Mouse (Mus musculus) spleen, adult 2 months (tissue): ENCODE data around the gene Gm7168. TPM values are rescaled to one million over a fixed set of nuclear protein-coding genes. Genes with fewer than 3 reads are reported as not detected.
"Not testable (repeated sequence)": the region's sequence is repeated elsewhere in the genome, so short reads cannot be mapped to it uniquely, and the experiment has no call there.

Experiments used
- DNase-seq, 2 experiments: peaks; one replicate each; pipeline versions ENCODE4 v3.0.0 to v3.0.0-alpha.2; 2012 to 2021; ENCODE audit warnings: low spot score in 2 of 2, low read depth in 1 of 2
- H3K27ac ChIP-seq: fragments of 200-500 bp; 2 replicates; pipeline ENCODE4 v1.5.1; 2012; ENCODE audit warnings: low read length, inconsistent platforms; ENCODE audit not compliant: insufficient read depth
- H3K27me3 ChIP-seq: fragments of 200-500 bp; 2 replicates; pipeline ENCODE4 v1.6.1; 2012; ENCODE audit warnings: mild to moderate bottlenecking, moderate library complexity, low read length, inconsistent platforms; ENCODE audit not compliant: control insufficient read depth, insufficient read depth
- H3K36me3 ChIP-seq: fragments of 200-500 bp; 2 replicates; pipeline ENCODE4 v1.6.1; 2012; ENCODE audit warnings: mild to moderate bottlenecking, low read length, inconsistent platforms; ENCODE audit not compliant: control insufficient read depth, insufficient read depth
- H3K4me1 ChIP-seq: fragments of 200-500 bp; 2 replicates; pipeline ENCODE4 v1.6.1; 2011; ENCODE audit warnings: inconsistent platforms; ENCODE audit not compliant: control insufficient read depth, insufficient read depth, insufficient read length
- H3K4me3 ChIP-seq: fragments of 200-500 bp; 2 replicates; pipeline ENCODE4 v1.5.1; 2011; ENCODE audit warnings: mild to moderate bottlenecking, inconsistent platforms; ENCODE audit not compliant: insufficient read depth, insufficient read length; ENCODE audit errors: extremely low read depth
- CTCF ChIP-seq: fragments of 200-500 bp; IDR thresholded peaks from 2 replicates; pipeline ENCODE4 v1.5.1; 2011; ENCODE audit warnings: mild to moderate bottlenecking, inconsistent platforms; ENCODE audit not compliant: insufficient read depth, insufficient read length, insufficient replicate concordance; ENCODE audit errors: extremely low read depth
- POLR2A ChIP-seq: fragments of 200-500 bp; IDR thresholded peaks from 2 replicates; pipeline ENCODE4 v1.6.1; 2011; ENCODE audit warnings: low read depth, low read length, inconsistent platforms
- WGBS: fragments of 180-500 bp; shearing (Covaris S2); methylation state at CpG from one replicate; pipeline ENCODE4 v1.1.7; 2018; 5-methylcytosine and 5-hydroxymethylcytosine counted together
- polyA plus RNA-seq: library from polyadenylated mRNA; depleted of rRNA; stranded (reverse); fragments of >200 nt; gene quantifications from 2 replicates; pipeline ENCODE4 v1.2.3, GENCODE M21; 2012; rRNA removed

The Gm7168 gene
- polyA plus RNA-seq, 1 experiment = not detected

GRCm38 (mm10) chr17:13987690-13988089 is 39.5 kb downstream of the Gm7168 start:
- Histone ChIP-seq H3K4me1 (no peaks in the 10 kb centered on the region), H3K27me3 (no peaks in the 10 kb centered on the region), H3K4me3 (no peak overlapping the region), H3K36me3 (no peaks in the 10 kb centered on the region), H3K27ac (no peak overlapping the region)
- no peak for DNase-seq
- no peak for TF ChIP-seq CTCF
- TF ChIP-seq POLR2A = no peak
- WGBS = 63% methylated on average over 1 of the region's 1 CpGs

- H3K4me3 ChIP-seq, DNase-seq, H3K27ac ChIP-seq, H3K4me1 ChIP-seq, H3K27me3 ChIP-seq, H3K36me3 ChIP-seq: not testable (repeated sequence)
- WGBS = 51% methylated on average over 2 of the region's 2 CpGs
Measured at GRCm38 (mm10) chr17:13993425-13993824, 45.3 kb downstream of the Gm7168 start.

Other genes starting within 250 kb of the Gm7168 start
- 5.0 and 6.3 TPM in 2 replicates for gene Afdn, start 187.8 kb upstream of the Gm7168 start, polyA plus RNA-seq
- 0.36 and 0.60 TPM in 2 replicates for gene Tcte2, start 186.5 kb upstream of the Gm7168 start, polyA plus RNA-seq
- gene Gm7356, start 55.3 kb downstream of the Gm7168 start, polyA plus RNA-seq = not detected in 2 replicates
- gene Gm7358, start 111.2 kb downstream of the Gm7168 start, polyA plus RNA-seq = not detected in 2 replicates